Mouse (Mus musculus) heart, embryonic 11.5 days (tissue): Measurements from ENCODE around the gene Acmsd. TPM values are rescaled to one million over a fixed set of nuclear protein-coding genes. Genes with fewer than 3 reads are reported as not detected.
"Not testable (repeated sequence)": the region's sequence is repeated elsewhere in the genome, so short reads cannot be mapped to it uniquely, and the experiment has no call there.

ENCODE experiments used
- ATAC-seq: fragments of 200-750 bp; cut with Nextera tagmentation; replicated peaks from 2 replicates; pipeline ENCODE4 v1.8.0; 2017; ENCODE audit warnings: moderate library complexity; ENCODE audit not compliant: insufficient number of reproducible peaks, low FRiP score, low TSS enrichment
- H3K27ac ChIP-seq: fragments of 300-500 bp; sonication (generic); 2 replicates; pipeline ENCODE4 v1.5.1; 2014; ENCODE audit warnings: mild to moderate bottlenecking, low read depth, low read length
- H3K27me3 ChIP-seq: fragments of 300-500 bp; sonication (generic); 2 replicates; pipeline ENCODE4 v1.6.1; 2014; ENCODE audit warnings: mild to moderate bottlenecking, low read length, mixed read lengths; ENCODE audit not compliant: control insufficient read depth, insufficient read depth
- H3K36me3 ChIP-seq: fragments of 300-500 bp; sonication (generic); 2 replicates; pipeline ENCODE4 v1.6.1; 2014; ENCODE audit warnings: mild to moderate bottlenecking, low read length, moderate library complexity, mixed read lengths; ENCODE audit not compliant: control insufficient read depth, insufficient read depth
- H3K4me1 ChIP-seq: fragments of 300-500 bp; sonication (generic); 2 replicates; pipeline ENCODE4 v1.6.1; 2014; ENCODE audit warnings: low read length; ENCODE audit not compliant: control insufficient read depth, insufficient read depth
- H3K4me2 ChIP-seq: fragments of 300-500 bp; sonication (generic); 2 replicates; pipeline ENCODE4 v1.6.1; 2014; ENCODE audit warnings: mild to moderate bottlenecking, moderate library complexity
- H3K4me3 ChIP-seq: fragments of 300-500 bp; sonication (generic); 2 replicates; pipeline ENCODE4 v1.5.1; 2014; ENCODE audit warnings: low read depth, low read length
- H3K9ac ChIP-seq: fragments of 300-500 bp; sonication (generic); 2 replicates; pipeline ENCODE4 v1.6.1; 2014; ENCODE audit warnings: mild to moderate bottlenecking, low read depth, low read length, moderate library complexity
- H3K9me3 ChIP-seq: fragments of 300-500 bp; sonication (generic); replicated peaks from 2 replicates; pipeline ENCODE4 v1.6.1; 2016; ENCODE audit warnings: low read length; ENCODE audit not compliant: control insufficient read depth
- WGBS: fragments of 180-500 bp; shearing (Covaris S2); extraction: QIAGEN DNeasy Blood & Tissue Kit; methylation state at CpG from one replicate; pipeline ENCODE4 v1.1.7; 2014; ENCODE audit not compliant: insufficient replicate concordance; 5-methylcytosine and 5-hydroxymethylcytosine counted together
- polyA plus RNA-seq: library from polyadenylated mRNA; unstranded; fragments of >200 nt; fragmentation: Nextera tagmentation; extraction: Ambion mirVana; gene quantifications from 2 replicates; pipeline ENCODE4 v1.2.1, GENCODE M21; 2014

The Acmsd gene
- polyA plus RNA-seq, 1 experiment from 2014 or later, result 0.86 TPM

GRCm38 (mm10) chr1:127732435-127732834 is 3.2 kb downstream of the Acmsd start:
- Histone ChIP-seq H3K27me3 (no peaks in the 10 kb centered on the region), H3K27ac (no peak overlapping the region), H3K9me3 (no peaks in the 10 kb centered on the region), H3K9ac (no peak overlapping the region), H3K4me1 (no peaks in the 10 kb centered on the region), H3K4me2 (no peak overlapping the region), H3K4me3 (no peak overlapping the region), H3K36me3 (no peaks in the 10 kb centered on the region)
- no peak for ATAC-seq
- 91% methylated on average over 3 of the region's 3 CpGs for WGBS

- H3K9me3 ChIP-seq, result no peaks in the 10 kb centered on the region
- no peak overlapping the region for H3K4me3 ChIP-seq
- H3K27ac ChIP-seq, result no peak overlapping the region
- no peaks in the 10 kb centered on the region for H3K36me3 ChIP-seq
- no peaks in the 10 kb centered on the region for H3K27me3 ChIP-seq
- WGBS, result 74% methylated on average over 3 of the region's 3 CpGs
- no peak for ATAC-seq
- H3K9ac ChIP-seq, result no peak overlapping the region
- H3K4me1 ChIP-seq, result no peaks in the 10 kb centered on the region
- no peak overlapping the region for H3K4me2 ChIP-seq
Measured at GRCm38 (mm10) chr1:127732841-127733240, 3.6 kb downstream of the Acmsd start.

- Histone ChIP-seq H3K4me2 (no peak overlapping the region), H3K9me3 (no peaks in the 10 kb centered on the region), H3K36me3 (no peaks in the 10 kb centered on the region), H3K4me3 (no peak overlapping the region), H3K27ac (no peak overlapping the region), H3K4me1 (no peaks in the 10 kb centered on the region), H3K27me3 (no peaks in the 10 kb centered on the region), H3K9ac (no peak overlapping the region)
- no peak for ATAC-seq
- 80% methylated on average over 3 of the region's 3 CpGs for WGBS
Measured at GRCm38 (mm10) chr1:127735356-127735755, 6.1 kb downstream of the Acmsd start.

- Histone ChIP-seq H3K4me3 (no peak overlapping the region), H3K27ac (no peak overlapping the region), H3K36me3 (no peaks in the 10 kb centered on the region), H3K4me1 (no peaks in the 10 kb centered on the region), H3K4me2 (no peak overlapping the region), H3K27me3 (no peaks in the 10 kb centered on the region), H3K9me3 (no peaks in the 10 kb centered on the region), H3K9ac (no peak overlapping the region)
- ATAC-seq, result no peak
- WGBS, result 74% methylated on average over 11 of the region's 11 CpGs
Measured at GRCm38 (mm10) chr1:127750401-127751102, 21.3 kb downstream of the Acmsd start.

- no peak overlapping the region for H3K4me3 ChIP-seq
- no peak for ATAC-seq
- H3K4me1 ChIP-seq, result peaks cover 8% of the 10 kb centered on the region
- WGBS, result 59% methylated on average over 4 of the region's 4 CpGs
- H3K9ac ChIP-seq, result no peak overlapping the region
- no peak overlapping the region for H3K4me2 ChIP-seq
- no peaks in the 10 kb centered on the region for H3K27me3 ChIP-seq
- H3K9me3 ChIP-seq, result no peaks in the 10 kb centered on the region
- no peaks in the 10 kb centered on the region for H3K36me3 ChIP-seq
- peak overlapping the region; percentile 73 for H3K27ac ChIP-seq
Measured at GRCm38 (mm10) chr1:127755806-127756205, 26.6 kb downstream of the Acmsd start.

- Histone ChIP-seq H3K4me2 (no peak overlapping the region; the same call in 1 of the 2 replicates), H3K27me3 (no peaks in the 10 kb centered on the region), H3K4me3 (no peak overlapping the region), H3K4me1 (peaks cover 8% of the 10 kb centered on the region), H3K9ac (0 out of 2 replicates have a peak overlapping the region, but pooled peaks have one; percentile 2), H3K36me3 (no peaks in the 10 kb centered on the region), H3K27ac (peak overlapping the region; percentile 73), H3K9me3 (no peaks in the 10 kb centered on the region)
- 43% methylated on average over 5 of the region's 5 CpGs for WGBS
- ATAC-seq, result peak; percentile 93
Measured at GRCm38 (mm10) chr1:127756331-127757163, 27.3 kb downstream of the Acmsd start.

- not testable (repeated sequence) for H3K4me3 ChIP-seq, H3K36me3 ChIP-seq, H3K4me2 ChIP-seq, H3K9me3 ChIP-seq, H3K9ac ChIP-seq, ATAC-seq, H3K27me3 ChIP-seq, H3K4me1 ChIP-seq
- 82% methylated on average over 3 of the region's 3 CpGs for WGBS
- H3K27ac ChIP-seq, result peak overlapping the region; percentile 73
Measured at GRCm38 (mm10) chr1:127757164-127757545, 27.9 kb downstream of the Acmsd start.

GRCm38 (mm10) chr1:127765468-127765867 is 36.3 kb downstream of the Acmsd start:
- H3K9ac ChIP-seq, result no peak overlapping the region
- H3K27ac ChIP-seq, result no peak overlapping the region
- H3K4me3 ChIP-seq, result no peak overlapping the region
- ATAC-seq, result no peak
- no peaks in the 10 kb centered on the region for H3K9me3 ChIP-seq
- no peaks in the 10 kb centered on the region for H3K36me3 ChIP-seq
- no peaks in the 10 kb centered on the region for H3K27me3 ChIP-seq
- H3K4me1 ChIP-seq, result no peaks in the 10 kb centered on the region
- H3K4me2 ChIP-seq, result no peak overlapping the region
- 43% methylated on average over 2 of the region's 2 CpGs for WGBS
